Comparison of ENCODE assay signal across 12 mouse cellular contexts in the genomic region with DNA sequence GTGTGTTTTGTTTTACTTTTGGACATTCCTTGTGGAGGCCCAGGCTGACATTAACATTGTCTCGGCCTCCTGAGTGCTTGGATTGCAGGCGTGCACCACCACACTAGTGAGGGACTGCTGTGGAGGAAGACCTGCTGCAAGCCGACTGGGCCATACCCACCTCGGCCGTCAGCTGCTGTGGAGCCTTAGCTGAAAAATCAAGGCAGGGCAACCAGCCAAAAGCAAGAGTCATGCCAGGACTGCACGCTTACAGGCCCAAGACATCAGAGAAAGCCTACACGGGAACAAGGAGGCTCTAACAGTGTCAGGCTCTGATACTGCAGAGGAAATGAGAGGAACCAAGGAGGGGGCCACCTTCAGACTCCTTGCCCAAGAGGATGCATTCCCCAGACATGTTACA. TPM values are rescaled to one million over a fixed set of nuclear protein-coding genes. Genes with fewer than 3 reads are reported as not detected.
DNase-seq lines count a peak whose midpoint lies in the region; ATAC-seq and TF ChIP-seq lines count a peak whose summit lies in the region.
"Had no signal": no experiment of that assay in that cellular context is flagged by ENCODE, and none has a peak within 500 bp of the region (broad histone marks: within the 10 kb centered on the region; RNA-seq: fewer than 3 reads in every experiment).

No protein-coding gene starts in this region.

- no peaks in the 10 kb centered on the region for H3K27me3 ChIP-seq in hindbrain, postnatal 0 days (ENCODE audit: insufficient read depth, low read length)
- H3K27me3 ChIP-seq in hindbrain, embryonic 16.5 days (replicated peaks; ENCODE audit: control insufficient read depth, insufficient read depth, low read length), result no peaks in the 10 kb centered on the region
- H3K27me3 ChIP-seq in stomach, postnatal 0 days (ENCODE audit: control insufficient read depth, insufficient read depth, low read length), result no peaks in the 10 kb centered on the region
- H3K27me3 ChIP-seq: megakaryocyte, embryonic 14.5 days had no signal

- peaks cover 32% of the 10 kb centered on the region; the same call in 1 of the 2 replicates for H3K36me3 ChIP-seq in hindbrain, postnatal 0 days (ENCODE audit: insufficient read depth, low read length)
- H3K36me3 ChIP-seq in hindbrain, embryonic 16.5 days (ENCODE audit: control insufficient read depth, insufficient read depth, low read length), result peaks cover 10% of the 10 kb centered on the region
- H3K36me3 ChIP-seq in stomach, postnatal 0 days (ENCODE audit: control insufficient read depth, insufficient read depth, low read length), result peaks cover 16% of the 10 kb centered on the region

- H3K27ac ChIP-seq in hindbrain, postnatal 0 days, result no peak overlapping the region
- no peak overlapping the region for H3K27ac ChIP-seq in hindbrain, embryonic 16.5 days (ENCODE audit: low read depth, low read length)
- no peak overlapping the region for H3K27ac ChIP-seq in stomach, postnatal 0 days (replicated peaks)
- H3K27ac ChIP-seq: heart, embryonic 10.5 days had no signal

- no peak for TF ChIP-seq CTCF in hindbrain, postnatal 0 days (IDR thresholded peaks at IDR 0.05; ENCODE audit: low read depth)
- no peak for TF ChIP-seq CTCF in stomach, postnatal 0 days (IDR thresholded peaks at IDR 0.05; ENCODE audit: low read depth)

- no peaks in the 10 kb centered on the region for H3K4me1 ChIP-seq in hindbrain, postnatal 0 days (ENCODE audit: insufficient read depth, low read length)
- no peaks in the 10 kb centered on the region for H3K4me1 ChIP-seq in hindbrain, embryonic 16.5 days (ENCODE audit: control insufficient read depth, insufficient read depth, low read depth, low read length)
- no peaks in the 10 kb centered on the region for H3K4me1 ChIP-seq in stomach, postnatal 0 days (replicated peaks; ENCODE audit: control insufficient read depth, insufficient read depth)
- H3K4me1 ChIP-seq: heart, embryonic 10.5 days had no signal

- DNase-seq in adrenal gland, adult 18-20 months (ENCODE audit: low spot score in 2 of 2), result peak; percentile 21 to 25
- no peak for DNase-seq in adrenal gland, postnatal 4 days (ENCODE audit: low spot score in 2 of 2)
- DNase-seq in hindbrain, postnatal 0 days (ENCODE audit: low spot score), result peak; percentile 25
- peak; percentile 41 for DNase-seq in right cerebral cortex, postnatal 14 days
- DNase-seq in right cerebral cortex, postnatal 36 days (ENCODE audit: low spot score in 2 of 2), result no peak
- no peak for DNase-seq in stomach, postnatal 0 days (ENCODE audit: low spot score)
- DNase-seq in thymus, postnatal 10 days (ENCODE audit: low spot score in 2 of 2), result no peak
- DNase-seq: liver, postnatal 0 days had no signal

- H3K9ac ChIP-seq in hindbrain, postnatal 0 days (replicated peaks; ENCODE audit: low read length), result no peak overlapping the region
- no peak overlapping the region for H3K9ac ChIP-seq in hindbrain, embryonic 16.5 days (ENCODE audit: low read depth, low read length)
- no peak overlapping the region for H3K9ac ChIP-seq in stomach, postnatal 0 days (ENCODE audit: low read length)
- H3K9ac ChIP-seq: liver, postnatal 0 days had no signal

- no peak for TF ChIP-seq EP300 in stomach, postnatal 0 days (optimal IDR thresholded peaks at IDR 0.05)

- H3K4me2 ChIP-seq in hindbrain, postnatal 0 days (ENCODE audit: low read depth, low read length), result no peak overlapping the region
- no peak overlapping the region for H3K4me2 ChIP-seq in hindbrain, embryonic 16.5 days (ENCODE audit: low read length)
- no peak overlapping the region for H3K4me2 ChIP-seq in stomach, postnatal 0 days (replicated peaks; ENCODE audit: low read depth)

- 48% methylated on average over 7 of the region's 7 CpGs for WGBS in hindbrain, postnatal 0 days
- WGBS in hindbrain, embryonic 16.5 days, result 74% methylated on average over 7 of the region's 7 CpGs
- WGBS in stomach, postnatal 0 days, result 67% methylated on average over 7 of the region's 7 CpGs

- peak; percentile 61 for ATAC-seq in hindbrain, postnatal 0 days
- no peak for ATAC-seq in hindbrain, embryonic 16.5 days
- ATAC-seq in stomach, postnatal 0 days (ENCODE audit: low FRiP score, low TSS enrichment), result 0 out of 2 replicates have a peak, but pooled peaks have one; percentile 35
- ATAC-seq: liver, postnatal 0 days had no signal

- no peaks in the 10 kb centered on the region for H3K9me3 ChIP-seq in hindbrain, postnatal 0 days (ENCODE audit: low read length)
- H3K9me3 ChIP-seq in hindbrain, embryonic 16.5 days (ENCODE audit: control insufficient read depth, low read length), result no peaks in the 10 kb centered on the region
- H3K9me3 ChIP-seq in stomach, postnatal 0 days (ENCODE audit: control insufficient read depth, low read length), result no peaks in the 10 kb centered on the region
- H3K9me3 ChIP-seq: heart, embryonic 10.5 days; megakaryocyte, embryonic 14.5 days had no signal

- H3K4me3 ChIP-seq in hindbrain, postnatal 0 days (ENCODE audit: low read length), result no peak overlapping the region
- H3K4me3 ChIP-seq in hindbrain, embryonic 16.5 days (ENCODE audit: low read length), result no peak overlapping the region
- H3K4me3 ChIP-seq in stomach, postnatal 0 days (ENCODE audit: low read depth, low read length), result no peak overlapping the region
- H3K4me3 ChIP-seq: heart, embryonic 10.5 days; megakaryocyte, embryonic 14.5 days; myocyte had no signal

RNA-seq across cellular contexts. Expression of a gene that starts 35.6 kb away (rescaled TPM):
- total RNA-seq in adrenal gland, adult 18-20 months (2021), result 100 to 1,000 TPM; 186 to 198 TPM
- 100 to 1,000 TPM; 241 to 253 TPM for total RNA-seq in adrenal gland, postnatal 4 days (2021)
- 355 and 356 TPM in 2 replicates for total RNA-seq in hindbrain, postnatal 0 days (2014; rRNA removed)
- polyA plus RNA-seq in hindbrain, postnatal 0 days (2015; fragmentation: Nextera tagmentation; extraction: Ambion mirVana), result 235 and 242 TPM in 2 replicates
- 197 and 227 TPM in 2 replicates for polyA plus RNA-seq in hindbrain, embryonic 16.5 days (2015; fragmentation: Nextera tagmentation; extraction: Ambion mirVana)
- 163 and 183 TPM in 2 replicates for polyA plus RNA-seq in stomach, postnatal 0 days (2015; fragmentation: Nextera tagmentation; extraction: Ambion mirVana)

Comparison
In these comparisons a context has a peak if more than half of its experiments do, and no peak if none do; other contexts are left out.
1. DNase-seq: peak in adrenal gland, adult 18-20 months (2 of 2), hindbrain, postnatal 0 days (single experiment) and right cerebral cortex, postnatal 14 days (single experiment); none in adrenal gland, postnatal 4 days (0 of 2), right cerebral cortex, postnatal 36 days (0 of 2), stomach, postnatal 0 days (single experiment) and thymus, postnatal 10 days (0 of 2).